Mouse (Mus musculus) lung, adult 2 months (tissue): Measurements from ENCODE around the gene Elmo1.

ENCODE experiments used
- CTCF ChIP-seq: fragments of 200-500 bp; IDR thresholded peaks from 2 replicates; pipeline ENCODE4 v1.5.1; 2011; ENCODE audit warnings: mild to moderate bottlenecking, low read length, control low read depth; ENCODE audit not compliant: insufficient read depth
- POLR2A ChIP-seq: fragments of 200-500 bp; IDR thresholded peaks from 2 replicates; pipeline ENCODE4 v1.6.1; 2011; ENCODE audit warnings: low read depth, mild to moderate bottlenecking, control low read depth, low read length, borderline replicate concordance; ENCODE audit errors: extremely low read depth

- TF ChIP-seq CTCF (no peak), POLR2A (no peak)
Measured at GRCm38 (mm10) chr13:20406470-20407213, 316.2 kb downstream of the Elmo1 start.
